In the genomic region with DNA sequence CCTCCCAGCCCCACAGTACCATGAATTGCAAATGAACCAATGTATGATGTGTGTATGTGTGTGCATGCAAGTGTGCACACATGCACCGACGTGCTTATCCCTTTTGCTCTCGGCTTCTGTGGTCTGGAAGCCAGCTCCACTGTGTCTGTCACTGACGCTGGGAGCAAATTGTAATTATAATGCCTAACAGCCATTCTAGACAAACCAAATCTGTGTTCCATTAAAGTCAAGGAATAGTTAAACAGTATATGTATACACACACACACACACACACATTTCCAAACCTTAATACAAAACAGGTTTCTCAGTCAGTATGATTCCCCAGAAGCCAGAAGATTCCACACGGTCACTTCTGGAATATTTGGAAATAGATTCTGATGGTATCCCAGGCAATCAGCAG, we compare ENCODE assay signal across 24 mouse cellular contexts.
DNase-seq lines count a peak whose midpoint lies in the region; ATAC-seq lines count a peak whose summit lies in the region.
"Had no signal": no experiment of that assay in that cellular context is flagged by ENCODE, and none has a peak within 500 bp of the region (broad histone marks: within the 10 kb centered on the region; RNA-seq: fewer than 3 reads in every experiment).

No protein-coding gene starts in this region.

- H3K4me1 ChIP-seq in forebrain, embryonic 15.5 days: peaks cover 7% of the 10 kb centered on the region
- no peaks in the 10 kb centered on the region for H3K4me1 ChIP-seq in forebrain, embryonic 11.5 days (replicated peaks; ENCODE audit: control insufficient read depth, insufficient read depth, low read length)
- H3K4me1 ChIP-seq in midbrain, embryonic 10.5 days: peaks cover 10% of the 10 kb centered on the region
- H3K4me1 ChIP-seq in midbrain, embryonic 11.5 days (ENCODE audit: control insufficient read depth, insufficient read depth, low read length): peaks cover 7% of the 10 kb centered on the region; the same call in 1 of the 2 replicates
- H3K4me1 ChIP-seq in limb, embryonic 11.5 days (ENCODE audit: control insufficient read depth, insufficient read depth, low read length): no peaks in the 10 kb centered on the region
- H3K4me1 ChIP-seq: megakaryocyte, embryonic 14.5 days; neural tube, embryonic 15.5 days had no signal

- H3K27me3 ChIP-seq in forebrain, embryonic 15.5 days: no peaks in the 10 kb centered on the region
- H3K27me3 ChIP-seq in forebrain, embryonic 11.5 days (ENCODE audit: control insufficient read depth, insufficient read depth, low read length): no peaks in the 10 kb centered on the region
- no peaks in the 10 kb centered on the region for H3K27me3 ChIP-seq in midbrain, embryonic 10.5 days (ENCODE audit: low read depth, poor library complexity, severe bottlenecking)
- no peaks in the 10 kb centered on the region for H3K27me3 ChIP-seq in midbrain, embryonic 11.5 days (ENCODE audit: control insufficient read depth, insufficient read depth, low read length)
- H3K27me3 ChIP-seq in limb, embryonic 11.5 days (ENCODE audit: control insufficient read depth, insufficient read depth, low read length): no peaks in the 10 kb centered on the region
- H3K27me3 ChIP-seq: embryonic facial prominence, embryonic 12.5 days; heart, embryonic 12.5 days; limb, embryonic 13.5 days; megakaryocyte, embryonic 14.5 days; neural tube, embryonic 15.5 days had no signal

- H3K9me3 ChIP-seq in forebrain, embryonic 15.5 days: no peaks in the 10 kb centered on the region
- H3K9me3 ChIP-seq in forebrain, embryonic 11.5 days (ENCODE audit: control insufficient read depth, low read length): no peaks in the 10 kb centered on the region
- no peaks in the 10 kb centered on the region for H3K9me3 ChIP-seq in midbrain, embryonic 10.5 days (replicated peaks)
- H3K9me3 ChIP-seq in midbrain, embryonic 11.5 days (ENCODE audit: control insufficient read depth, low read length): no peaks in the 10 kb centered on the region
- H3K9me3 ChIP-seq in limb, embryonic 11.5 days (ENCODE audit: control insufficient read depth, low read length): no peaks in the 10 kb centered on the region
- H3K9me3 ChIP-seq: embryonic facial prominence, embryonic 12.5 days; heart, embryonic 12.5 days; limb, embryonic 13.5 days; neural tube, embryonic 15.5 days had no signal

- no peak overlapping the region for H3K4me2 ChIP-seq in forebrain, embryonic 15.5 days (replicated peaks)
- no peak overlapping the region for H3K4me2 ChIP-seq in forebrain, embryonic 11.5 days (ENCODE audit: low read depth, low read length, severe bottlenecking)
- H3K4me2 ChIP-seq in midbrain, embryonic 11.5 days: no peak overlapping the region
- no peak overlapping the region for H3K4me2 ChIP-seq in limb, embryonic 11.5 days (ENCODE audit: low read depth, severe bottlenecking)
- H3K4me2 ChIP-seq: embryonic facial prominence, embryonic 12.5 days; heart, embryonic 12.5 days; limb, embryonic 13.5 days; lung, embryonic 14.5 days; neural tube, embryonic 15.5 days had no signal

- no peaks in the 10 kb centered on the region for H3K36me3 ChIP-seq in forebrain, embryonic 15.5 days
- H3K36me3 ChIP-seq in forebrain, embryonic 11.5 days (ENCODE audit: control insufficient read depth, insufficient read depth, low read length): no peaks in the 10 kb centered on the region
- H3K36me3 ChIP-seq in midbrain, embryonic 10.5 days: no peaks in the 10 kb centered on the region
- no peaks in the 10 kb centered on the region for H3K36me3 ChIP-seq in midbrain, embryonic 11.5 days (ENCODE audit: control insufficient read depth, insufficient read depth, low read length)
- no peaks in the 10 kb centered on the region for H3K36me3 ChIP-seq in limb, embryonic 11.5 days (ENCODE audit: control insufficient read depth, insufficient read depth, low read length)
- H3K36me3 ChIP-seq: embryonic facial prominence, embryonic 12.5 days; heart, embryonic 12.5 days; limb, embryonic 13.5 days; neural tube, embryonic 15.5 days had no signal

- no peak overlapping the region for H3K27ac ChIP-seq in forebrain, embryonic 15.5 days (replicated peaks)
- no peak overlapping the region for H3K27ac ChIP-seq in forebrain, embryonic 11.5 days (ENCODE audit: low read depth, low read length)
- peak overlapping the region; percentile 76; the same call in 1 of the 2 replicates for H3K27ac ChIP-seq in midbrain, embryonic 10.5 days (replicated peaks)
- H3K27ac ChIP-seq in midbrain, embryonic 11.5 days (ENCODE audit: low read depth, low read length): no peak overlapping the region
- H3K27ac ChIP-seq in limb, embryonic 11.5 days (replicated peaks; ENCODE audit: low read depth, low read length): no peak overlapping the region
- H3K27ac ChIP-seq: embryonic facial prominence, embryonic 12.5 days; limb, embryonic 13.5 days; liver, embryonic 14.5 days; neural tube, embryonic 15.5 days had no signal

- H3K4me3 ChIP-seq in forebrain, embryonic 15.5 days: no peak overlapping the region
- no peak overlapping the region for H3K4me3 ChIP-seq in forebrain, embryonic 11.5 days (ENCODE audit: low read depth, low read length)
- H3K4me3 ChIP-seq in midbrain, embryonic 10.5 days: no peak overlapping the region
- no peak overlapping the region for H3K4me3 ChIP-seq in midbrain, embryonic 11.5 days (ENCODE audit: low read depth, low read length)
- H3K4me3 ChIP-seq in limb, embryonic 11.5 days (ENCODE audit: low read depth, low read length): no peak overlapping the region
- H3K4me3 ChIP-seq: embryonic facial prominence, embryonic 12.5 days; heart, embryonic 12.5 days; limb, embryonic 13.5 days; megakaryocyte, embryonic 14.5 days; neural tube, embryonic 15.5 days had no signal

- WGBS in forebrain, embryonic 15.5 days: 50% methylated on average over 5 of the region's 5 CpGs
- 77% methylated on average over 5 of the region's 5 CpGs for WGBS in forebrain, embryonic 11.5 days
- WGBS in midbrain, embryonic 10.5 days: 91% methylated on average over 5 of the region's 5 CpGs
- WGBS in midbrain, embryonic 11.5 days: 84% methylated on average over 5 of the region's 5 CpGs
- WGBS in limb, embryonic 11.5 days: 51% methylated on average over 5 of the region's 5 CpGs

- no peak overlapping the region for H3K9ac ChIP-seq in forebrain, embryonic 15.5 days (replicated peaks)
- no peak overlapping the region for H3K9ac ChIP-seq in forebrain, embryonic 11.5 days (ENCODE audit: low read length)
- H3K9ac ChIP-seq in midbrain, embryonic 11.5 days (ENCODE audit: low read length): no peak overlapping the region
- H3K9ac ChIP-seq in limb, embryonic 11.5 days (ENCODE audit: low read length): no peak overlapping the region
- H3K9ac ChIP-seq: embryonic facial prominence, embryonic 12.5 days; heart, embryonic 12.5 days; limb, embryonic 13.5 days; liver, embryonic 14.5 days; lung, embryonic 14.5 days; neural tube, embryonic 15.5 days had no signal

- DNase-seq in forebrain, embryonic 11.5 days (ENCODE audit: low spot score): no peak
- DNase-seq in midbrain, embryonic 10.5 days (ENCODE audit: low spot score): no peak
- DNase-seq in midbrain, embryonic 11.5 days (ENCODE audit: low spot score, missing footprints): no peak
- peak; percentile 21 for DNase-seq in limb, embryonic 11.5 days (ENCODE audit: low spot score)
- DNase-seq in adrenal gland, adult (ENCODE audit: inconsistent age in 2 of 2, low spot score in 1 of 2): no peak
- no peak for DNase-seq in frontal cortex, adult 2 months (ENCODE audit: extremely low spot score in 1 of 2, low spot score in 1 of 2)
- DNase-seq: adrenal gland, adult 2 months; cerebellum, adult 11 months; cerebellum, adult 9-11 months; gastrocnemius, postnatal 14 days; heart, adult 18-20 months; heart, postnatal 10 days; kidney, adult 2 months; kidney, postnatal 14 days; lung, embryonic 14.5 days; lung, postnatal 36 days had no signal

- 0 out of 2 replicates have a peak, but pooled peaks have one; percentile 16 for ATAC-seq in forebrain, embryonic 15.5 days (replicated peaks)
- ATAC-seq in forebrain, embryonic 11.5 days (replicated peaks; ENCODE audit: low FRiP score): no peak
- no peak for ATAC-seq in midbrain, embryonic 11.5 days (ENCODE audit: low FRiP score)
- ATAC-seq in limb, embryonic 11.5 days (ENCODE audit: insufficient number of reproducible peaks, low FRiP score, low TSS enrichment, low read depth): no peak
- ATAC-seq: CD4-positive, CD25-positive, alpha-beta regulatory T cell, adult 4 months had no signal
